Mouse (Mus musculus) layer of hippocampus, adult 9-10 months (tissue): ENCODE measurements around the gene Rnf223.
"Not testable (repeated sequence)": the region's sequence is repeated elsewhere in the genome, so short reads cannot be mapped to it uniquely, and the experiment has no call there.

Experiments used
- DNase-seq: peaks from one replicate; pipeline ENCODE4 v3.0.0; 2022; ENCODE audit warnings: low spot score

Gene Rnf223

GRCm38 (mm10) chr4:156130940-156131339 is 627 bp downstream of the Rnf223 start:
- no peak for DNase-seq

GRCm38 (mm10) chr4:156133334-156133733 is 3.0 kb downstream of the Rnf223 start:
- no peak for DNase-seq

GRCm38 (mm10) chr4:156133943-156134605 is 3.8 kb downstream of the Rnf223 start:
- no peak for DNase-seq

GRCm38 (mm10) chr4:156135112-156135511 is 4.8 kb downstream of the Rnf223 start:
- no peak for DNase-seq

GRCm38 (mm10) chr4:156135801-156136200 is 5.5 kb downstream of the Rnf223 start:
- DNase-seq = no peak

GRCm38 (mm10) chr4:156136285-156137100 is 6.2 kb downstream of the Rnf223 start:
- DNase-seq = no peak

GRCm38 (mm10) chr4:156150887-156151286 is 20.6 kb downstream of the Rnf223 start:
- DNase-seq = not testable (repeated sequence)

GRCm38 (mm10) chr4:156154771-156155170 is 24.5 kb downstream of the Rnf223 start:
- DNase-seq = no peak

GRCm38 (mm10) chr4:156166477-156166876 is 36.2 kb downstream of the Rnf223 start:
- no peak for DNase-seq

GRCm38 (mm10) chr4:156168611-156169010 is 38.3 kb downstream of the Rnf223 start:
- DNase-seq = no peak

- no peak for DNase-seq
Observed at GRCm38 (mm10) chr4:156169129-156169528, 38.8 kb downstream of the Rnf223 start.

- DNase-seq = no peak
Observed at GRCm38 (mm10) chr4:156171828-156172227, 41.5 kb downstream of the Rnf223 start.

GRCm38 (mm10) chr4:156177630-156178029 is 47.3 kb downstream of the Rnf223 start:
- no peak for DNase-seq
